Mouse (Mus musculus) midbrain, embryonic 12.5 days (tissue): ENCODE measurements around the gene Tulp3. TPM values are rescaled to one million over a fixed set of nuclear protein-coding genes. Genes with fewer than 3 reads are reported as not detected.
"Not testable (repeated sequence)": the region's sequence is repeated elsewhere in the genome, so short reads cannot be mapped to it uniquely, and the experiment has no call there.

Source experiments
- ATAC-seq: fragments of 200-750 bp; cut with Nextera tagmentation; 2 replicates; pipeline ENCODE4 v1.8.0; 2017; ENCODE audit warnings: low read depth, moderate TSS enrichment, moderate library complexity; ENCODE audit not compliant: low FRiP score
- H3K27ac ChIP-seq: fragments of 300-500 bp; sonication (generic); replicated peaks from 2 replicates; pipeline ENCODE4 v1.5.1; 2016; ENCODE audit warnings: mild to moderate bottlenecking
- H3K27me3 ChIP-seq: fragments of 300-500 bp; sonication (generic); 2 replicates; pipeline ENCODE4 v1.6.1; 2016; ENCODE audit warnings: mild to moderate bottlenecking
- H3K36me3 ChIP-seq: fragments of 300-500 bp; sonication (generic); 2 replicates; pipeline ENCODE4 v1.6.1; 2016
- H3K4me1 ChIP-seq: fragments of 300-500 bp; sonication (generic); 2 replicates; pipeline ENCODE4 v1.6.1; 2016
- H3K4me2 ChIP-seq: fragments of 300-500 bp; sonication (generic); replicated peaks from 2 replicates; pipeline ENCODE4 v1.6.1; 2016; ENCODE audit warnings: mild to moderate bottlenecking, moderate library complexity
- H3K4me3 ChIP-seq: fragments of 300-500 bp; sonication (generic); 2 replicates; pipeline ENCODE4 v1.5.1; 2016; ENCODE audit warnings: mild to moderate bottlenecking
- H3K9ac ChIP-seq: fragments of 300-500 bp; sonication (generic); replicated peaks from 2 replicates; pipeline ENCODE4 v1.6.1; 2016; ENCODE audit warnings: mild to moderate bottlenecking, moderate library complexity
- H3K9me3 ChIP-seq: fragments of 300-500 bp; sonication (generic); 2 replicates; pipeline ENCODE4 v1.6.1; 2016; ENCODE audit warnings: mild to moderate bottlenecking
- WGBS: fragments of 180-500 bp; shearing (Covaris S2); methylation state at CpG from one replicate; pipeline ENCODE4 v1.1.7; 2016; 5-methylcytosine and 5-hydroxymethylcytosine counted together
- polyA plus RNA-seq: library from polyadenylated mRNA; unstranded; fragments of >200 nt; fragmentation: Nextera tagmentation; extraction: Ambion mirVana; gene quantifications from 2 replicates; pipeline ENCODE4 v1.2.1, GENCODE M21; 2016

The Tulp3 gene
- polyA plus RNA-seq, 1 experiment from 2014 or later = 19.7 TPM

DNA sequence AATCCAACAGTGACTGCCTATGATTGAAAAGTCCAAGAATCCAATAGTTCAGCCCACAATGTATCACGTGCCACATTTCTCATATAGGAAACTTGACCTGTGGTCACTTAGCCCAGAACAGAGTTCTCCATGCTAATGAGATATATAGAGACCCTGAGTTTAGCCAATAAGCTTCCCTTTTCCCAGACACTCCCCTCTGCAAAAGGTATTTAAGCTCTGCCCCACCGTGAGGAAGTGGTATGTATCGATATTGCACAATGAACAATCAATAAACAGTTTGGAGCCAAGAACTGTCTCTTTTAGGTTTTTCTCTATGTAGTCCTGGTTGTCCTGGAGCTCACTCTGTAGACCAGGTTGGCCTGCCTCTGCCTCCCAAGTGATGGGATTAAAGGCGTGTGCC, 50.9 kb downstream of the Tulp3 start:
- no peaks in the 10 kb centered on the region for H3K36me3 ChIP-seq
- ATAC-seq = no peak
- no peak overlapping the region for H3K9ac ChIP-seq
- no peak overlapping the region for H3K4me3 ChIP-seq
- H3K9me3 ChIP-seq = 0 out of 2 replicates have a peak, but pooled peaks cover 7% of the 10 kb centered on the region
- H3K27me3 ChIP-seq = peaks cover 28% of the 10 kb centered on the region
- no peak overlapping the region for H3K4me2 ChIP-seq
- no peak overlapping the region for H3K27ac ChIP-seq
- peaks cover 7% of the 10 kb centered on the region for H3K4me1 ChIP-seq
- 83% methylated on average over 4 of the region's 4 CpGs for WGBS

DNA sequence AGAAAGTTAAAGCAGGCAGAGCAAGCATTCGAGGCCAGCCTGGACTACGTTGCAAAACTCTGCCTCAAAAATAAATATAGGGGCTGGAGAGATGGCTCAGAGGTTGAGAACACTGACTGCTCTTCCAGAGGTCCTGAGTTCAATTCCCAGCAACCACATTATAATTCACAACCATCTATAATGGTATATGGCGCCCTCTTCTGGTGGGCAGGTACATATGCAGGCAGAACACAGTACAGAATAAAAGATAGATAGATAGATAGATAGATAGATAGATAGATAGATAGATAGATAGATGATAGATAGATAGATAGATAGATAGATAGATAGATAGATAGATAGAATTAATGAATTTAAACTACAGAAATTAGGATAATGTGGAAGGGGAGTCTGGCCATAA, 53.0 kb downstream of the Tulp3 start:
- not testable (repeated sequence) for H3K4me3 ChIP-seq, H3K27ac ChIP-seq, H3K36me3 ChIP-seq, H3K9ac ChIP-seq, ATAC-seq, H3K4me2 ChIP-seq, H3K9me3 ChIP-seq
- 82% methylated on average over 3 of the region's 3 CpGs for WGBS
- H3K4me1 ChIP-seq = peaks cover 11% of the 10 kb centered on the region
- H3K27me3 ChIP-seq = peaks cover 50% of the 10 kb centered on the region

DNA sequence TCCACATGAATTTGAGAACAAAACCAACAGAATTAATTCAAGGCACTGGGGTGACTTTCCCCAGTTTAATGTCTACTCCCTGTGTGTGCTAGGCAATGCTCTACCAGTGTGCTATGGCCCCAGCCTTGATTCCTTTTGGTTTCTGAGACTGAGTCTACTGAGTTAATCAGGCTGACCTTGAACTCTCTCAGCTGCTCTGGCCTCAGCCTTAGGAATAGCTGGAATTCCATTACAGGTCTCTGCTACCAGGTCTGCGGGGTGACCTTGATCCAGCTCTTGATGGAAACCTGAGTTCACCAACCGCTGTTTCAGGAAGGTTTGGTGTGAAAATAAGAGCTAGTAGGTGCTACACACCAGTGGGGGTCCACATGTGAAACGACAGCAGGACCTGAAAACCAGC, 53.8 kb downstream of the Tulp3 start:
- Histone ChIP-seq H3K9ac (no peak overlapping the region), H3K4me1 (peaks cover 11% of the 10 kb centered on the region), H3K4me2 (no peak overlapping the region), H3K36me3 (no peaks in the 10 kb centered on the region), H3K4me3 (no peak overlapping the region), H3K27me3 (peaks cover 56% of the 10 kb centered on the region), H3K27ac (no peak overlapping the region), H3K9me3 (0 out of 2 replicates have a peak, but pooled peaks cover 7% of the 10 kb centered on the region)
- no peak for ATAC-seq
- 88% methylated on average over 3 of the region's 3 CpGs for WGBS

DNA sequence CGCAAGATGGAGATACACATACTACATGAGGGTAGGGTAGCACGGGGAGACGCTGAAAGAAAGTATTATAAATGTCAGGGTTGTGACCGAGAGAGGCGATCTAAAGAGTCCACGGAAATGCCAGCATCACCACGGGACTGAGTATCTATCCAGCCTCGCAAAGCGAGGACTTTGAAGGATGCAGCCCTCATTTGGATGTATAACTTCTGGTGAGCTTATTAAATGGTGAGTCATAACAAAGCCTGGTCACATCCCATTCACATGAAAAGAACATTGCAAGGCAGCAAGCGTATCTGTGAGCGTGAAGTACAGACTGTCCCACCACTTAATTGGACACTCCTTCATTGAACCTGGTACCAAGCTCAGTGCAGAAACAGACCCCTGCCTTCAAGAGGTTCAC, 54.2 kb downstream of the Tulp3 start:
- H3K4me2 ChIP-seq = no peak overlapping the region
- no peaks in the 10 kb centered on the region for H3K36me3 ChIP-seq
- WGBS = 46% methylated on average over 11 of the region's 11 CpGs
- no peak overlapping the region for H3K9ac ChIP-seq
- ATAC-seq = no peak
- 0 out of 2 replicates have a peak, but pooled peaks cover 7% of the 10 kb centered on the region for H3K9me3 ChIP-seq
- peaks cover 60% of the 10 kb centered on the region for H3K27me3 ChIP-seq
- H3K4me1 ChIP-seq = peaks cover 13% of the 10 kb centered on the region
- H3K4me3 ChIP-seq = no peak overlapping the region
- H3K27ac ChIP-seq = no peak overlapping the region

DNA sequence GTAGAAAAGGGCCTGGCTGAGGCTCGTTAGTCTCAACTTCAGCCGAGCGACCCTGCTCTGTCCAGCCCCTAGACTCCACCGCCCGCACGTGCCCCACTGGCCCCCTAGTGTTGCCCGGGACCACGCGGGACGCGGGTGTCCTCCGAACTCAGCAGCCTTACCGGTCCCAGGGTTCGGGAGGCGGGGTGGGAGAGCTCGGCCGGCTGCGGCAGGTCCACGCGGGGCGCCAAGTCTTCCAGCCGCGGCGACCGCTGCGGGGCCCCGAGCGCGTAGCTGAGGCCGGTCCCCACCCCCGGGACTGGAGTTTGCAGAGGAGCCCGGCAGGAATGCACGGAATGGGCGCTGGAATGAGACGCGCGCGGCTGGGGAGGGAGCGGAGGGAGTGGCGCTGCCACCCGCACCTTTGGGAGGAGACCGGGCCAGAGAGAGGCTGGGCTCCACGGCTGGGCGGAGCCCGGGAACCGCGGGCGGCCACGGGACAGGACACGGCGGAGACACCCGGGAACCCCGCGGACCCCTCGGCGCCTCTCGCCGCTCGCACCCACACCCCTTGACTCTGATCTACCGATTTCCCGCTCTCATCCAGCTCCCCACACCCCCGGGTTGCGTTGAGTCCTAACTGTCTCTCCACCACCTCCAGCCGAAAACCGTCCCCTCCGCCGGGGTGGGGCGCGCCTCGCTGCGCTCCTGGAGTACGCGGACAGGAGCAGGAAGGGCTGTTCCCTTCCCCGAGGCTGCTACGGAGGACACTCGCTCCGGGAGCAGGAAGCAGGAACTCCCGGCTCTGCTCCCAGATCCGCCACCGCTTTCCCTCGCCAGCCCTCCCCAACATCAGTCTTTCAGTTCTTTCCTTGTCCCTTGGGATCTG, 55.3 kb downstream of the Tulp3 start, which contains the start of gene Tead4:
TSS of gene Tead4 (minus strand) at position 690 of the 868 bp plus-strand sequence.
- peak; percentile 72 for ATAC-seq
- H3K9ac ChIP-seq = peak within 1 kb of the TSS; percentile 40
- H3K4me2 ChIP-seq = peak within 1 kb of the TSS; percentile 100
- H3K27me3 ChIP-seq = peaks cover 64% of the 10 kb centered on the region
- under 1% methylated on average over 76 of the region's 81 CpGs for WGBS
- 0 out of 2 replicates have a peak, but pooled peaks cover 7% of the 10 kb centered on the region for H3K9me3 ChIP-seq
- no peak within 1 kb of the TSS for H3K27ac ChIP-seq
- H3K36me3 ChIP-seq = no peaks in the 10 kb centered on the region
- peak within 1 kb of the TSS; percentile 65 for H3K4me3 ChIP-seq
- H3K4me1 ChIP-seq = peaks cover 14% of the 10 kb centered on the region

DNA sequence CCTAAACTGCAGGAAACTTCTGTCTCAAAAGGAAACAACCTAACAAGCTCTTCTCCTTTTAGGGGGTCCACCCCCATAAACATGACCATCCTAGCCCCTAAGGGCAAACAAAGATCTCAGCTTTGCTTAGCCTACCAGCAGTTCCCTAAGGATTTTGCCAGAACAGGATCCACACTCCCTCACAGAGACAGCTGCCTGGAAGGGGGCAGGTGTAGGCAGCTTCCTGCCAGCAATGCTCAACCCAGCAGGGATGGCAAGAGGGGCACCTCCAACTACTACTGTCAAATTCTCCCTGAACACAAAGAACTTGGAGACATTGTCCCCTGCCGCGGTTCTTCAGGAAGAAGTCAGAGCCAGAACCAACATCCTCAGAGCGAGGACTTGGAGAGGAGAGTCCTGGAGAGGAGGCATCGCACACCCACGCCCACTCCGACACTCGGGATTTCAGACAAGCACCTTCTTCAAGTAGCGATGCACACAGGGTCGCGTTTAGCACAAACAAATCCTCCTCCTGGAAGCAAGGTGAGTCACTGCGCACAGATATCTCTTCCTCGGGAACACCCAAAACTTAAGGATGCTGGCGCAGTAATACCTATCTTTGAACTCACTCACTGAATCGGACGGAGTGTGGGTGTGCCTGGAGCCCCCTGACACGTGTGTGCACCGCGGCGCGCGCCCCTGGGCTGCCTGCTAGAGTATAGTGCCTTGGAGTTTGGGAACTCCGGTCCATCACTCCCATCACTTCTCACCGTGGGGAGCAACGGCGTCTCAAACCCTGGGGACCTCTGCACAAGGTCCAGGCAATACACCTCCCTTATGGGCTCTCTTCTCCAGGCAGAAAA, 56.1 kb downstream of the Tulp3 start:
- Histone ChIP-seq H3K9ac (peak overlapping the region; percentile 40), H3K36me3 (no peaks in the 10 kb centered on the region), H3K27ac (no peak overlapping the region), H3K4me3 (peak overlapping the region; percentile 65), H3K27me3 (peaks cover 64% of the 10 kb centered on the region), H3K4me2 (peak overlapping the region; percentile 100), H3K4me1 (peaks cover 14% of the 10 kb centered on the region), H3K9me3 (0 out of 2 replicates have a peak, but pooled peaks cover 7% of the 10 kb centered on the region)
- WGBS = under 1% methylated on average over 25 of the region's 25 CpGs
- no peak; the same call in 1 of the 2 replicates for ATAC-seq

DNA sequence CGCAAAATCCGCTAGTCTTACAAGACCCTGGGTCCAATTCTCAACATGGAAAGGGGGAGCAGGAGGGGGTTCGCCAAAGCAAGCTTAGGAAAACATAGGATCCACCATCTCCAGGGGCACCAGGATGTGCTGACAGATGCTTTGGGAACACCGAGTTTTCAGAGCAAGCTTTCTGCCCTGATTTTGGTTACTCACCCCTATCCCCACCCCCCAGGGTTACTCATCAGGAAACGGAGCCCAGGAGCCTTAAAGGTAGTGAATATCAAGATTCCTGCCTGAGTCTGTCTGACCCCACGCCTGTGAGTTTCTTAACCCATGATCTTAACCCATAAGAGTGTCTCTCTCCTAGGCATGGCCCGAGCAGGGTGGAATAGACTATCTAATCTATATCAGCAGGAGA, 57.4 kb downstream of the Tulp3 start:
- ATAC-seq = no peak
- no peak overlapping the region for H3K4me3 ChIP-seq
- H3K27me3 ChIP-seq = peaks cover 64% of the 10 kb centered on the region
- no peak overlapping the region for H3K9ac ChIP-seq
- 38% methylated on average over 7 of the region's 7 CpGs for WGBS
- no peaks in the 10 kb centered on the region for H3K36me3 ChIP-seq
- peaks cover 14% of the 10 kb centered on the region for H3K4me1 ChIP-seq
- no peak overlapping the region for H3K4me2 ChIP-seq
- no peak overlapping the region for H3K27ac ChIP-seq
- H3K9me3 ChIP-seq = 0 out of 2 replicates have a peak, but pooled peaks cover 7% of the 10 kb centered on the region

DNA sequence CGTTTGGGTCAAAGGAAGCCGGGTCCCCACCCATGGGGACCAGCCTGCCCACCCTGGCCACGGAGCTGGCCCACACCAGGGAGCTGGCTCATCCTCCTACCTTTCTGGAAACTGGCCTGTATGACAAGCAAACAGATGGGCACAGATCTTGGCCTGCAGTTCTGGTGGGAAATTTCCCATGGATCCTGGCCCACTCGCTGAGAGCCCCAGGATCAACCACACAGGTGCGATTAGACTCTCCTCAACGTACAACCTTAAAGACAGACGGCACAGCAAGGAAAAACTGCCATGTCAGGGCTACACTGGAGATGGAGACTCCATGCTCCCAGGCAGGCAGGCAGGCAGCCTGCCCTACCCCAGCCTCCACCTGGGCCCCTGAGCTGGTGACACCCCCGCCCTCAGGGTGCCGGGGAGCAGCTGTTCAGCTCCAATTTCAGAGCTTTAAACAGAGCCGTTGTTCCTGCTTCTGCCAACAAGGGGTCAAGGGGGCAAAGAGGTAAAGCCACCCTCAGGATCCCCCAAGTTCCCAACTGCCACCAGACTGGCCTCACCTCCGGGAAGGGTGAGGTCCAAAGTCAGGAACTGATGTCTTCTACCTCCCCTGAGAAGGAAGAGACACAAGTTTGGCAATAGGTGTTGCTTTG, 58.8 kb downstream of the Tulp3 start:
- Histone ChIP-seq H3K4me2 (no peak overlapping the region), H3K27me3 (peaks cover 57% of the 10 kb centered on the region), H3K36me3 (no peaks in the 10 kb centered on the region), H3K9ac (no peak overlapping the region), H3K27ac (no peak overlapping the region), H3K9me3 (no peaks in the 10 kb centered on the region), H3K4me1 (peaks cover 14% of the 10 kb centered on the region), H3K4me3 (no peak overlapping the region)
- 46% methylated on average over 11 of the region's 11 CpGs for WGBS
- ATAC-seq = no peak

DNA sequence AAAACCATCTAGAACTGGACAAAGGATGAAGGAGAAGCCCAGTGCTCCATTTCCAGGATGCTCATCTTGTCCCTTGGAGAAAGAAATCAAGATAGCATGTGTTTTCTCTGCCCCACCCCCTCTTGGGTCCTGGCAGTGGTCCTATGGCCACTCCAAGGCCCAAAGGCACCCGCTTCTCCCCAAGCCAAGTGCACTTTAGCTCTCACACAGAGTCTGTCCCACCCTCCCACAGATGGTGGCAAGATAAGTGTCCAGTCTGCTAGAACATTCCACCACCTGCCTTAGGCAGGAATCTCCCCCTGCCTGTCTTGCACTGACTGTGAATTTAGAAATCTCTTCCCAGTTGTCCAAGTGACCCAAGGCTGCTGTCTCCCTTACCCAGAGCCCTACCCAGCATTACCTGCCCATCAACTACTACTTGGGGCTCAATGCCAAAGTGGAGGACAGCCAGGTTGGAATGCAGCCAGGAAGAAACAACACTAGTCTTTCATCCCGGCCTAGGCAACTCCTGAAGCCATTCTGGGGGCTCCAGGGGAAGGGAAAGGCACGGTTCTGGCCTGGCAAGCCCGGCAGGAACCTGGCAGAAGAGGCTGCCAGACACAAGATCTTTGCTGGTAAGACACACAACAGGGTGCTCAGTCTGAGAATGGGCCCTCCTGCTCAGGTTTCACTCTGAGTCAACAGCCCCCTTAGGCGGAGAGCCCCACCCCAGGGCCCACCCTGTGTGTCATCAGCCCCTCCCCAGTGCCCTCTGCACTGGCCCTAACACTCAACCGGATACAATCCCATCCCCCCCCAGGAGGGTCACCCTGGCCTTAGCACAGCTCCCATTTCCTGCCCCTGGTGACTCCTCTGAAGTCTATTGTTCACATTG, 59.5 kb downstream of the Tulp3 start:
- no peak overlapping the region for H3K4me2 ChIP-seq
- H3K9me3 ChIP-seq = no peaks in the 10 kb centered on the region
- H3K4me1 ChIP-seq = peaks cover 14% of the 10 kb centered on the region
- no peaks in the 10 kb centered on the region for H3K36me3 ChIP-seq
- H3K9ac ChIP-seq = no peak overlapping the region
- H3K27ac ChIP-seq = no peak overlapping the region
- ATAC-seq = no peak
- peaks cover 49% of the 10 kb centered on the region for H3K27me3 ChIP-seq
- no peak overlapping the region for H3K4me3 ChIP-seq
- 41% methylated on average over 4 of the region's 6 CpGs for WGBS

DNA sequence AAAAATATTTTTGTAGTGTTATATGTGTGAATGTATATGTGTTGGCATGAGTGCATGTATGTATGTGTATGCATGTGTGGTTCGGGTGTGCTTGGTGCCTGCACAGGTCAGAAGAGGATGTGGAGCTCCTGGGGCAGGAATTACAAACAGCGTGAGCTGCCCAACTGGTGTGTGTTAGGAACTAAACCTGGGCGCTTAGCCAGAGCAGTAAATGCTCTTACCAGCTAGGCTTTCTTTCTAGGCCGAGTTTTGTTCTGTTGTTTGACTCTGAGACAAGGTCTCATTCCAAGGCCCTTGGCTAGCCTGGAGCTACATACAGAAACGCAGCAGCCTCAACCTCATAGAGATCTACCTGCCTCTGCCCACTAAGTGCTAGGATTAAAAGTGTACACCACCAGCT, 64.4 kb downstream of the Tulp3 start:
- Histone ChIP-seq H3K27ac (no peak overlapping the region), H3K9me3 (no peaks in the 10 kb centered on the region), H3K27me3 (0 out of 2 replicates have a peak, but pooled peaks cover 6% of the 10 kb centered on the region), H3K4me1 (no peaks in the 10 kb centered on the region), H3K4me2 (no peak overlapping the region), H3K9ac (no peak overlapping the region), H3K4me3 (no peak overlapping the region), H3K36me3 (no peaks in the 10 kb centered on the region)
- ATAC-seq = no peak
- 89% methylated on average over 5 of the region's 5 CpGs for WGBS

DNA sequence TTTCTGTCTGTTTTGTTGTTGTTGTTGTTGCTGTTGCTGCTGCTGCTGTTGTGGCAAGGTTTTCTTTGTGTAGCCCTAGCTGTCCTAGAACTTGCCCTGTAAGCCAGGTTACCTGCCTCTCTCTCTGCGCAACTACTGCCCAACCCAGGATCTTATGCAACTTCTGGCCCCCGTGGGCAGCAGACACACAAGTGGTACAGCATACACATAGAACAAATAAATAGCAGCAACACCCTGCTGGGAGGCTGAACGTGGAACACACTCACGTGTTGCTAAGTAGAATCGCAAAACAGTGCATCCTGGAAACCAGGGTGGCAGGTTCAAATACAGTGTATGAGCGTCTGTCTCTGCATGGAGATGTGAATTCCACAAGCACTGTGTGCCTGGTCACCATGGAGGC, 67.0 kb downstream of the Tulp3 start:
- no peak overlapping the region for H3K4me3 ChIP-seq
- no peaks in the 10 kb centered on the region for H3K9me3 ChIP-seq
- peaks cover 13% of the 10 kb centered on the region for H3K27me3 ChIP-seq
- no peaks in the 10 kb centered on the region for H3K36me3 ChIP-seq
- ATAC-seq = no peak
- H3K4me1 ChIP-seq = peaks cover 8% of the 10 kb centered on the region
- 79% methylated on average over 6 of the region's 6 CpGs for WGBS
- H3K4me2 ChIP-seq = no peak overlapping the region
- no peak overlapping the region for H3K27ac ChIP-seq
- no peak overlapping the region for H3K9ac ChIP-seq
